Mouse (Mus musculus) bone marrow, adult 2 months (tissue): Measurements from ENCODE around the gene Tmem51. TPM values are rescaled to one million over a fixed set of nuclear protein-coding genes. Genes with fewer than 3 reads are reported as not detected.

ENCODE experiments used
- H3K27ac ChIP-seq: fragments of 200-500 bp; 2 replicates; pipeline ENCODE4 v1.5.1; 2012; ENCODE audit warnings: low read depth, mild to moderate bottlenecking, control low read depth, inconsistent platforms, low read length; ENCODE audit not compliant: control insufficient read depth, poor library complexity, insufficient read depth
- H3K4me1 ChIP-seq: fragments of 200-500 bp; 2 replicates; pipeline ENCODE4 v1.6.1; 2011; ENCODE audit warnings: low read length; ENCODE audit not compliant: control insufficient read depth, insufficient read depth
- H3K4me3 ChIP-seq: fragments of 200-500 bp; replicated peaks from 2 replicates; pipeline ENCODE3; 2011; ENCODE audit warnings: mild to moderate bottlenecking, low read depth, low read length, control low read depth; ENCODE audit not compliant: control insufficient read depth
- CTCF ChIP-seq: fragments of 200-500 bp; IDR thresholded peaks from 2 replicates; pipeline ENCODE4 v1.5.1; 2011; ENCODE audit warnings: low read length, control low read depth; ENCODE audit not compliant: control insufficient read depth, insufficient read depth
- POLR2A ChIP-seq: fragments of 200-500 bp; IDR thresholded peaks from 2 replicates; pipeline ENCODE4 v1.6.1; 2011; ENCODE audit warnings: low read depth, mild to moderate bottlenecking, control low read depth, low read length, borderline replicate concordance; ENCODE audit not compliant: control insufficient read depth
- WGBS: fragments of 180-500 bp; shearing (Covaris S2); methylation state at CpG from one replicate; pipeline ENCODE4 v1.1.7; 2018; 5-methylcytosine and 5-hydroxymethylcytosine counted together
- polyA plus RNA-seq: library from polyadenylated mRNA; stranded (reverse); fragments of >200 nt; gene quantifications from 2 replicates; pipeline ENCODE4 v1.2.4, GENCODE M21; 2011; ENCODE audit warnings: low replicate concordance; ENCODE audit not compliant: missing spikeins, insufficient read depth, insufficient read length

Gene Tmem51
- polyA plus RNA-seq, 1 experiment: 5.9 TPM

DNA sequence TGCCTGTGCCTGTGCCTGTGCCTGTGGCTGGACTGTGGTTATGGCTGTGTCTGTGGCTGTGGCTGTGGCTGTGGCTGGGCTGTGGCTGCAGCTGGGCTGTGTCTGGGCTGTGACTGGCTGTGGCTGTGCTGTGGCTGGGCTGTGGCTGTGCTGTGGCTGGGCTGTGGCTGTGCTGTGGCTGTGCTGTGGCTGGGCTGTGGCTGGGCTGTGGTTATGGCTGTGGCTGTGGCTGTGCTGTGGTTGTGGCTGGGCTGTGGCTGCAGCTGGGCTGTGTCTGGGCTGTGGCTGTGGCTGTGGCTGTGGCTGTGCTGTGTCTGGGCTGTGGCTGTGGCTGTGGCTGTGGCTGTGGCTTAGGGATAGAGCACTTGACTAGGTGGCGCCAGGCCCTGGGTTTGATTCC lies 95.9 kb downstream of the Tmem51 start:
- WGBS: 74% methylated on average over 1 of the region's 1 CpGs
- Histone ChIP-seq H3K4me3 (no peak overlapping the region), H3K27ac (no peak overlapping the region), H3K4me1 (no peaks in the 10 kb centered on the region)
- TF ChIP-seq POLR2A (no peak), CTCF (no peak)

DNA sequence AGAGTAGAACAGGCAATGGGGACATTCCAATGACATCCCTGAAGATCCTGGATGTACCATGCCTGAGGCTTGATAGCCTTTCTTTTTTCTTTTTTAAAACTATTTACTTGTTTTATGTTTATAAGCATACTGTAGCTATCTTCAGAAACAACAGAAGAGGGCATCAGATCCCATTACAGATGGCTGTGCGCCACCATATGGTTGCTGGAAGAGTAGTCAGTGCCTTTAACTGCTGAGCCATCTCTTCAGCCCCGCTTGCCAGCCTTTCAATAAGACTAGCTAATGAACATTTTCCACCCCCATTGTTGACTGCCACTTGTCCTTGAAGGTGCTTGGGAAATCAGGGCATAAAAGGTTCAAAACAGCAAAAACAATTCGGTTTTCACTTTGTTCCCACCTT lies 100.4 kb downstream of the Tmem51 start:
- no peak for TF ChIP-seq CTCF
- TF ChIP-seq POLR2A: no peak

DNA sequence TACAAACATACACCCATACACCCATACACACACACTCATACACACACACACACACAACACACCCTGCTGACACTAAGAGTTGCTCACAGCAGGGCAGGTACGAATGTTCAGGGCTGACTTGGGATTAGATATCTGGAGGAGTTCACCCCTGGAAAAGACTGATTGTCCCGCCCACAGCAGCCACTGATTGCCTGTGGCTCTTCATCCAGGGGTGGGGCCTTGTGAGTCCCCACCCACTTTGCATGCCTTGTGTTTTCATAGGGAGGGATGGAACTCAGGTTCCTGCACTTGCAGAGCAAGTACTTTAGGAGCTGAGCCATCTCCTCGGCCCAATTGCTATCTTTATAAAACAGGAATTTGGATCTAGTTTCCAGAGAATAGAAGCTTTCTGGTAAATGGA lies 102.6 kb downstream of the Tmem51 start:
- Histone ChIP-seq H3K4me1 (no peaks in the 10 kb centered on the region), H3K4me3 (no peak overlapping the region), H3K27ac (no peak overlapping the region)
- TF ChIP-seq POLR2A: no peak
- no peak for TF ChIP-seq CTCF
- WGBS: 74% methylated on average over 3 of the region's 3 CpGs

More for the DNA sequence above, 100.4 kb downstream of the Tmem51 start:
- no peaks in the 10 kb centered on the region for H3K4me1 ChIP-seq
- H3K4me3 ChIP-seq: no peak overlapping the region
- 58% methylated on average over 3 of the region's 3 CpGs for WGBS
- no peak overlapping the region for H3K27ac ChIP-seq

Other genes starting within 250 kb of the Tmem51 start
- gene Ctrc, start 237.9 kb downstream of the Tmem51 start, polyA plus RNA-seq: not detected in 2 replicates
- gene Efhd2, start 209.4 kb downstream of the Tmem51 start, polyA plus RNA-seq: 15.9 and 23.8 TPM in 2 replicates
- 1.3 TPM in 1 of 2 replicates, not detected in the other for gene Fhad1, start 69.2 kb downstream of the Tmem51 start, polyA plus RNA-seq
- gene Kazn, start 155.1 kb upstream of the Tmem51 start, polyA plus RNA-seq: 1.7 and 3.7 TPM in 2 replicates